Mouse (Mus musculus) liver, embryonic 14.5 days (tissue): ENCODE results near the gene Pin1.

Experiments
- CTCF ChIP-seq: IDR thresholded peaks from 2 replicates; pipeline ENCODE4 v1.5.1; 2016; ENCODE audit warnings: antibody characterized with exemption, low read depth, control low read depth
- EP300 ChIP-seq: IDR thresholded peaks from 2 replicates; pipeline ENCODE4 v1.6.1; 2016; ENCODE audit warnings: antibody characterized with exemption, low read depth

- TF ChIP-seq CTCF (no peak), EP300 (no peak)
These were observed 16.2 kb downstream of the Pin1 start for GRCm38 (mm10) chr9:20668065-20668464.
